Mouse (Mus musculus): ENCODE results near the gene Gm17606. TPM values are rescaled to one million over a fixed set of nuclear protein-coding genes. Genes with fewer than 3 reads are reported as not detected.

Gm17606 gene
- polyA plus RNA-seq, 1 experiment from 2014 or later: not detected

GRCm38 (mm10) chr14:54682396-54682795, 41.6 kb downstream of the Gm17606 start:
- Histone ChIP-seq H3K4me3 (ENCODE audit: low read depth, low read length) (no peak overlapping the region), H3K9ac (ENCODE audit: low read depth, low read length) (no peak overlapping the region), H3K27ac (replicated peaks; ENCODE audit: low read depth, low read length) (no peak overlapping the region), H3K4me1 (ENCODE audit: control insufficient read depth, insufficient read depth, low read length) (peaks cover 8% of the 10 kb centered on the region; the same call in 1 of the 2 replicates), H3K9me3 (ENCODE audit: control insufficient read depth, low read length) (no peaks in the 10 kb centered on the region), H3K4me2 (ENCODE audit: low read depth, low read length) (no peak overlapping the region), H3K36me3 (ENCODE audit: control insufficient read depth, insufficient read depth, low read length) (peaks cover 40% of the 10 kb centered on the region), H3K27me3 (replicated peaks; ENCODE audit: control insufficient read depth, insufficient read depth, low read length) (no peaks in the 10 kb centered on the region)
- DNase-seq (ENCODE audit: low spot score): no peak
- ATAC-seq (ENCODE audit: low read depth): no peak
- WGBS: 83% methylated on average over 3 of the region's 3 CpGs

- Histone ChIP-seq H3K4me1 (ENCODE audit: control insufficient read depth, insufficient read depth, low read length) (peaks cover 19% of the 10 kb centered on the region), H3K27ac (replicated peaks; ENCODE audit: low read depth, low read length) (peak overlapping the region; percentile 96; the same call in 1 of the 2 replicates), H3K4me2 (ENCODE audit: low read depth, low read length) (peak overlapping the region; percentile 67), H3K27me3 (replicated peaks; ENCODE audit: control insufficient read depth, insufficient read depth, low read length) (no peaks in the 10 kb centered on the region), H3K9me3 (ENCODE audit: control insufficient read depth, low read length) (no peaks in the 10 kb centered on the region), H3K9ac (ENCODE audit: low read depth, low read length) (peak overlapping the region; percentile 97), H3K4me3 (ENCODE audit: low read depth, low read length) (peak overlapping the region; percentile 90), H3K36me3 (ENCODE audit: control insufficient read depth, insufficient read depth, low read length) (peaks cover 31% of the 10 kb centered on the region; the same call in 1 of the 2 replicates)
- WGBS: 8% methylated on average over 8 of the region's 8 CpGs
- ATAC-seq (ENCODE audit: low read depth) (no peak), DNase-seq (ENCODE audit: low spot score) (no peak)
Observed at GRCm38 (mm10) chr14:54685471-54685870, 44.7 kb downstream of the Gm17606 start.

GRCm38 (mm10) chr14:54686063-54686521, 45.3 kb downstream of the Gm17606 start, which contains the start of gene 1700123O20Rik:
Gene 1700123O20Rik (plus strand): TSS chr14:54686216.
- H3K36me3 ChIP-seq (ENCODE audit: control insufficient read depth, insufficient read depth, low read length): peaks cover 32% of the 10 kb centered on the region
- WGBS: under 1% methylated on average over 40 of the region's 41 CpGs

GRCm38 (mm10) chr14:54686522-54687143, 45.9 kb downstream of the Gm17606 start, which contains the start of gene Acin1:
Gene Acin1 (minus strand): TSS chr14:54686931.
- Histone ChIP-seq H3K9ac (ENCODE audit: low read depth, low read length) (peak within 1 kb of the TSS; percentile 97), H3K4me1 (ENCODE audit: control insufficient read depth, insufficient read depth, low read length) (peaks cover 19% of the 10 kb centered on the region), H3K27me3 (replicated peaks; ENCODE audit: control insufficient read depth, insufficient read depth, low read length) (no peaks in the 10 kb centered on the region), H3K4me3 (ENCODE audit: low read depth, low read length) (peak within 1 kb of the TSS; percentile 90), H3K27ac (replicated peaks; ENCODE audit: low read depth, low read length) (peak within 1 kb of the TSS; percentile 96), H3K9me3 (ENCODE audit: control insufficient read depth, low read length) (no peaks in the 10 kb centered on the region), H3K4me2 (ENCODE audit: low read depth, low read length) (peak within 1 kb of the TSS; percentile 67), H3K36me3 (ENCODE audit: control insufficient read depth, insufficient read depth, low read length) (peaks cover 30% of the 10 kb centered on the region)
- WGBS: 0% methylated on average over 44 of the region's 44 CpGs
- DNase-seq (ENCODE audit: low spot score): peak; percentile 100
- ATAC-seq (ENCODE audit: low read depth): peak; percentile 97

More at GRCm38 (mm10) chr14:54686063-54686521, 45.3 kb downstream of the Gm17606 start, which contains the start of gene 1700123O20Rik:
- peak; percentile 85 for ATAC-seq (ENCODE audit: low read depth)
- peak; percentile 95 for DNase-seq (ENCODE audit: low spot score)
- H3K9ac ChIP-seq (ENCODE audit: low read depth, low read length): peak within 1 kb of the TSS; percentile 97
- H3K27me3 ChIP-seq (replicated peaks; ENCODE audit: control insufficient read depth, insufficient read depth, low read length): no peaks in the 10 kb centered on the region
- H3K4me1 ChIP-seq (ENCODE audit: control insufficient read depth, insufficient read depth, low read length): peaks cover 19% of the 10 kb centered on the region
- peak within 1 kb of the TSS; percentile 90 for H3K4me3 ChIP-seq (ENCODE audit: low read depth, low read length)
- peak within 1 kb of the TSS; percentile 67 for H3K4me2 ChIP-seq (ENCODE audit: low read depth, low read length)
- peak within 1 kb of the TSS; percentile 96 for H3K27ac ChIP-seq (replicated peaks; ENCODE audit: low read depth, low read length)
- no peaks in the 10 kb centered on the region for H3K9me3 ChIP-seq (ENCODE audit: control insufficient read depth, low read length)

DNA sequence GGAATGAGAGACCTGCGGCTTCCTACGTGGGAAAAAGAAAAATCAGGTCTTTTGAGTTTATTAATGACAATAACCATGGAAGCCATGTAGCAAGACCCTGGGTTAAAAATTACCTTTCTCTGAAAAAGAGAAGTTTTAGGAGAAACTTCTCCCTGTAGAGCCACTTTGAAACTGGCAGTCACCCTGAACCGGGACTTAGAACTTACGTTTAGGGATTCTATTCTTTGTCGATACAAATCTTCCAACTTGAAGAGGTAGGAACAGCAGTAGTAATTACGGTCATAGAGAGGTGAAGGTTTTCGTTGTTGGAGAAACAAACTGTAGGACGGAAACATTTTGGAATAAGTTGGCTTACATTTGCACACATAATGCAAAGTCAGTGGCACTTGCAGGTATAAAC, 46.5 kb downstream of the Gm17606 start:
- WGBS: 3% methylated on average over 8 of the region's 8 CpGs
- Histone ChIP-seq H3K9me3 (ENCODE audit: control insufficient read depth, low read length) (no peaks in the 10 kb centered on the region), H3K27ac (replicated peaks; ENCODE audit: low read depth, low read length) (peak overlapping the region; percentile 96), H3K36me3 (ENCODE audit: control insufficient read depth, insufficient read depth, low read length) (peaks cover 30% of the 10 kb centered on the region), H3K27me3 (replicated peaks; ENCODE audit: control insufficient read depth, insufficient read depth, low read length) (no peaks in the 10 kb centered on the region), H3K9ac (ENCODE audit: low read depth, low read length) (peak overlapping the region; percentile 97), H3K4me1 (ENCODE audit: control insufficient read depth, insufficient read depth, low read length) (peaks cover 19% of the 10 kb centered on the region), H3K4me3 (ENCODE audit: low read depth, low read length) (peak overlapping the region; percentile 90), H3K4me2 (ENCODE audit: low read depth, low read length) (peak overlapping the region; percentile 67)
- no peak for ATAC-seq (ENCODE audit: low read depth)
- DNase-seq (ENCODE audit: low spot score): no peak

DNA sequence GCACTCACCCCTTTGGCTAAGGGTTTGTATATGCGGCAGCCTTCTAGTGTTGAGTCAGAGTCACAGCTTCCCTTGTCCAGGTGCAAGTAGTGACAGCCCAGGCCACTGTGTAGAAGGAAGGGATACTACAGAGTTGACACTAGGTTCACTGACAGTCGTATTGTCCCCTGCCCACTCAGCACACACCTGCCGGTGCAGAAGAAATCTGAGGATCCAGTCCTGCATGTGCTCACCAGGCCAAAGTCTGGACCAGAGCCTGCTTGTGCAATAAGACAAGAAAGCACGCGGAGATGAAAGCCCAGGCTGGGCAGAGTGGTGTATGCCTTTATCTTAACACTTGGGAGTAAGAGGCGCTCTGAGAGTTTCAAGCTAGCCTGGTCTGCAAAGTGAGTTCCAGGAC, 54.3 kb downstream of the Gm17606 start:
- Histone ChIP-seq H3K27ac (replicated peaks; ENCODE audit: low read depth, low read length) (no peak overlapping the region), H3K9me3 (ENCODE audit: control insufficient read depth, low read length) (no peaks in the 10 kb centered on the region), H3K4me1 (ENCODE audit: control insufficient read depth, insufficient read depth, low read length) (no peaks in the 10 kb centered on the region), H3K4me2 (ENCODE audit: low read depth, low read length) (no peak overlapping the region), H3K9ac (ENCODE audit: low read depth, low read length) (no peak overlapping the region), H3K36me3 (ENCODE audit: control insufficient read depth, insufficient read depth, low read length) (peaks cover 16% of the 10 kb centered on the region), H3K27me3 (replicated peaks; ENCODE audit: control insufficient read depth, insufficient read depth, low read length) (no peaks in the 10 kb centered on the region), H3K4me3 (ENCODE audit: low read depth, low read length) (no peak overlapping the region)
- 80% methylated on average over 6 of the region's 6 CpGs for WGBS
- ATAC-seq (ENCODE audit: low read depth) (no peak), DNase-seq (ENCODE audit: low spot score) (no peak)

DNA sequence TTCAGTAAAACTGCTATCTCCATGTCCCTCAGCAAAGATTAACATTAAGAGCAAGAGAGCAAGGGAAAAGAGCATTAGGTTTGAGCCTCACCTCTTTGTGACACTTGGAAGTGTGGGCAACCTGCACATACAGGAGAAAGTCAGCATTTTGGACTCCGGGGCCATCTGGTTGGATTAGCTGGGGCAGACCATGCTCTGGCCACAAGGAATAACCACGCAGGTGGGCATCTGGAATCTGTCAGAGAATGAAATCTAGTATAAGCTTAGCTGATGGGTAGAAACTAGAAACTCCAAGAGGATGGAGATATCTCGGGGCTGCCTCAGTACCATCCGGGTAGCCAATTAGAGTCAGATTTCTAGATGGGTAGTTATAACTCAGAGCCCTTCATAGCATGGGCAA, 56.0 kb downstream of the Gm17606 start:
- 70% methylated on average over 4 of the region's 4 CpGs for WGBS
- H3K36me3 ChIP-seq (ENCODE audit: control insufficient read depth, insufficient read depth, low read length): peaks cover 5% of the 10 kb centered on the region; the same call in 1 of the 2 replicates
- no peak overlapping the region for H3K4me2 ChIP-seq (ENCODE audit: low read depth, low read length)
- H3K27ac ChIP-seq (replicated peaks; ENCODE audit: low read depth, low read length): no peak overlapping the region
- no peaks in the 10 kb centered on the region for H3K9me3 ChIP-seq (ENCODE audit: control insufficient read depth, low read length)
- H3K27me3 ChIP-seq (replicated peaks; ENCODE audit: control insufficient read depth, insufficient read depth, low read length): no peaks in the 10 kb centered on the region
- no peak for ATAC-seq (ENCODE audit: low read depth)
- H3K4me1 ChIP-seq (ENCODE audit: control insufficient read depth, insufficient read depth, low read length): no peaks in the 10 kb centered on the region
- H3K9ac ChIP-seq (ENCODE audit: low read depth, low read length): no peak overlapping the region
- DNase-seq (ENCODE audit: low spot score): no peak
- H3K4me3 ChIP-seq (ENCODE audit: low read depth, low read length): no peak overlapping the region
